ENCODE assay signal across 18 mouse cellular contexts in genomic region chr10:88603773-88604172, GRCm38 (mm10). TPM values are rescaled to one million over a fixed set of nuclear protein-coding genes. Genes with fewer than 3 reads are reported as not detected.
DNase-seq lines count a peak whose midpoint lies in the region; ATAC-seq and TF ChIP-seq lines count a peak whose summit lies in the region.
"Had no signal": no experiment of that assay in that cellular context is flagged by ENCODE, and none has a peak within 500 bp of the region (broad histone marks: within the 10 kb centered on the region; RNA-seq: fewer than 3 reads in every experiment).

No protein-coding gene starts in this region.

- no peak overlapping the region for H3K9ac ChIP-seq in forebrain, embryonic 14.5 days (ENCODE audit: low read length)
- H3K9ac ChIP-seq in forebrain, embryonic 11.5 days (ENCODE audit: low read length): no peak overlapping the region
- no peak overlapping the region for H3K9ac ChIP-seq in limb, embryonic 14.5 days (ENCODE audit: low read depth, low read length, severe bottlenecking)
- H3K9ac ChIP-seq: forebrain, postnatal 0 days; midbrain, embryonic 12.5 days; neural tube, embryonic 13.5 days had no signal

- H3K4me2 ChIP-seq in forebrain, embryonic 14.5 days (ENCODE audit: low read length): no peak overlapping the region
- no peak overlapping the region for H3K4me2 ChIP-seq in forebrain, embryonic 11.5 days (ENCODE audit: low read depth, low read length, severe bottlenecking)
- no peak overlapping the region for H3K4me2 ChIP-seq in limb, embryonic 14.5 days (replicated peaks; ENCODE audit: low read depth, low read length, severe bottlenecking)
- H3K4me2 ChIP-seq: neural tube, embryonic 13.5 days had no signal

- WGBS in forebrain, embryonic 14.5 days: 47% methylated on average over 2 of the region's 2 CpGs
- 76% methylated on average over 2 of the region's 2 CpGs for WGBS in forebrain, embryonic 11.5 days
- 22% methylated on average over 2 of the region's 2 CpGs for WGBS in limb, embryonic 14.5 days
- WGBS in limb, embryonic 10.5 days: 69% methylated on average over 2 of the region's 2 CpGs

- H3K27ac ChIP-seq in forebrain, embryonic 14.5 days (ENCODE audit: low read depth, low read length): no peak overlapping the region
- H3K27ac ChIP-seq in forebrain, embryonic 11.5 days (ENCODE audit: low read depth, low read length): no peak overlapping the region
- H3K27ac ChIP-seq in limb, embryonic 14.5 days (replicated peaks; ENCODE audit: low read depth, low read length): no peak overlapping the region
- H3K27ac ChIP-seq in limb, embryonic 10.5 days: no peak overlapping the region
- H3K27ac ChIP-seq: midbrain, embryonic 12.5 days; neural tube, embryonic 13.5 days had no signal

- H3K27me3 ChIP-seq in forebrain, embryonic 14.5 days (replicated peaks; ENCODE audit: control insufficient read depth, insufficient read depth, low read length): no peaks in the 10 kb centered on the region
- H3K27me3 ChIP-seq in forebrain, embryonic 11.5 days (ENCODE audit: control insufficient read depth, insufficient read depth, low read length): no peaks in the 10 kb centered on the region
- H3K27me3 ChIP-seq in limb, embryonic 14.5 days (ENCODE audit: control insufficient read depth, insufficient read depth, low read length): no peaks in the 10 kb centered on the region
- H3K27me3 ChIP-seq in limb, embryonic 10.5 days (ENCODE audit: low read depth, poor library complexity, severe bottlenecking): no peaks in the 10 kb centered on the region
- H3K27me3 ChIP-seq: neural tube, embryonic 13.5 days had no signal

- H3K36me3 ChIP-seq in forebrain, embryonic 14.5 days (ENCODE audit: control insufficient read depth, insufficient read depth, low read length): no peaks in the 10 kb centered on the region
- H3K36me3 ChIP-seq in forebrain, embryonic 11.5 days (ENCODE audit: control insufficient read depth, insufficient read depth, low read length): no peaks in the 10 kb centered on the region
- H3K36me3 ChIP-seq in limb, embryonic 14.5 days (ENCODE audit: control insufficient read depth, insufficient read depth, low read length): no peaks in the 10 kb centered on the region
- no peaks in the 10 kb centered on the region for H3K36me3 ChIP-seq in limb, embryonic 10.5 days
- H3K36me3 ChIP-seq: midbrain, embryonic 12.5 days; neural tube, embryonic 13.5 days had no signal

- H3K4me3 ChIP-seq in forebrain, embryonic 14.5 days (ENCODE audit: low read depth, low read length): no peak overlapping the region
- H3K4me3 ChIP-seq in forebrain, embryonic 11.5 days (ENCODE audit: low read depth, low read length): no peak overlapping the region
- no peak overlapping the region for H3K4me3 ChIP-seq in limb, embryonic 14.5 days (replicated peaks; ENCODE audit: low read length)
- no peak overlapping the region for H3K4me3 ChIP-seq in limb, embryonic 10.5 days
- H3K4me3 ChIP-seq: midbrain, embryonic 12.5 days; neural tube, embryonic 13.5 days had no signal

- DNase-seq in forebrain, embryonic 14.5 days (ENCODE audit: low spot score): peak; percentile 52
- no peak for DNase-seq in forebrain, embryonic 11.5 days (ENCODE audit: low spot score)
- DNase-seq in limb, embryonic 14.5 days (ENCODE audit: low spot score): peak; percentile 90
- DNase-seq in limb, embryonic 10.5 days (ENCODE audit: low spot score): no peak
- peak; percentile 35 for DNase-seq in NIH3T3 (ENCODE audit: low read depth)
- DNase-seq in skeletal muscle tissue, adult 2 months (ENCODE audit: low read depth, low spot score): peak; percentile 65
- no peak for DNase-seq in thymus, postnatal 14 days
- DNase-seq: cerebellum, adult 11 months; cerebellum, adult 9-11 months; forebrain, postnatal 0 days; kidney, adult 11 months; layer of hippocampus, adult 9-11 months; liver; right cerebral cortex, postnatal 25 days had no signal

- no peak for TF ChIP-seq POLR2A in limb, embryonic 14.5 days (IDR thresholded peaks at IDR 0.05; ENCODE audit: borderline replicate concordance, extremely low read depth, insufficient read depth, insufficient read length)

- H3K9me3 ChIP-seq in forebrain, embryonic 14.5 days (replicated peaks; ENCODE audit: control insufficient read depth, low read length): no peaks in the 10 kb centered on the region
- no peaks in the 10 kb centered on the region for H3K9me3 ChIP-seq in forebrain, embryonic 11.5 days (ENCODE audit: control insufficient read depth, low read length)
- no peaks in the 10 kb centered on the region for H3K9me3 ChIP-seq in limb, embryonic 14.5 days (ENCODE audit: control insufficient read depth, low read length)
- no peaks in the 10 kb centered on the region for H3K9me3 ChIP-seq in limb, embryonic 10.5 days (replicated peaks)
- H3K9me3 ChIP-seq: midbrain, embryonic 12.5 days; neural tube, embryonic 13.5 days had no signal

- H3K4me1 ChIP-seq in forebrain, embryonic 14.5 days (ENCODE audit: control insufficient read depth, insufficient read depth, low read length): 0 out of 2 replicates have a peak, but pooled peaks cover 6% of the 10 kb centered on the region
- H3K4me1 ChIP-seq in forebrain, embryonic 11.5 days (replicated peaks; ENCODE audit: control insufficient read depth, insufficient read depth, low read length): no peaks in the 10 kb centered on the region
- H3K4me1 ChIP-seq in limb, embryonic 14.5 days (ENCODE audit: control insufficient read depth, insufficient read depth, low read length): no peaks in the 10 kb centered on the region
- H3K4me1 ChIP-seq in limb, embryonic 10.5 days: peaks cover 26% of the 10 kb centered on the region

- ATAC-seq in forebrain, embryonic 14.5 days: no peak
- no peak for ATAC-seq in forebrain, embryonic 11.5 days (replicated peaks; ENCODE audit: low FRiP score)
- ATAC-seq in limb, embryonic 14.5 days (ENCODE audit: low FRiP score, low read depth): no peak
- ATAC-seq: forebrain, postnatal 0 days; lung, postnatal 0 days had no signal

RNA-seq across cellular contexts. Expression of gene Mybpc1, which starts 1.2 kb away (rescaled TPM):
- polyA plus RNA-seq in forebrain, embryonic 14.5 days (2014; fragmentation: Nextera tagmentation; extraction: Ambion mirVana): 0.52 and 1.4 TPM in 2 replicates
- 0.19 and 0.40 TPM in 2 replicates for polyA plus RNA-seq in forebrain, embryonic 11.5 days (2014; fragmentation: Nextera tagmentation; extraction: Ambion mirVana)
- polyA plus RNA-seq in limb, embryonic 14.5 days (2012; rRNA removed): 45.6 and 73.6 TPM in 2 replicates
- polyA plus RNA-seq in limb, embryonic 14.5 days (2014; fragmentation: Nextera tagmentation; extraction: Ambion mirVana): 49.9 and 59.2 TPM in 2 replicates
- 6.3 and 8.0 TPM in 2 replicates for polyA plus RNA-seq in limb, embryonic 10.5 days (2016; fragmentation: Nextera tagmentation; extraction: Ambion mirVana)
- polyA plus RNA-seq: C2C12 had no signal

Comparison
In these comparisons a context has a peak if more than half of its experiments do, and no peak if none do; other contexts are left out.
1. DNase-seq: peak in forebrain, embryonic 14.5 days (single experiment), limb, embryonic 14.5 days (single experiment), NIH3T3 (single experiment) and skeletal muscle tissue, adult 2 months (single experiment); none in forebrain, embryonic 11.5 days (single experiment), limb, embryonic 10.5 days (single experiment) and thymus, postnatal 14 days (single experiment).